Mouse (Mus musculus): ENCODE results near the gene Rab30. TPM values are rescaled to one million over a fixed set of nuclear protein-coding genes. Genes with fewer than 3 reads are reported as not detected.

The Rab30 gene
- total and polyA plus RNA-seq, 3 experiments, result 39.1 to 105 (median 66.2) TPM

DNA sequence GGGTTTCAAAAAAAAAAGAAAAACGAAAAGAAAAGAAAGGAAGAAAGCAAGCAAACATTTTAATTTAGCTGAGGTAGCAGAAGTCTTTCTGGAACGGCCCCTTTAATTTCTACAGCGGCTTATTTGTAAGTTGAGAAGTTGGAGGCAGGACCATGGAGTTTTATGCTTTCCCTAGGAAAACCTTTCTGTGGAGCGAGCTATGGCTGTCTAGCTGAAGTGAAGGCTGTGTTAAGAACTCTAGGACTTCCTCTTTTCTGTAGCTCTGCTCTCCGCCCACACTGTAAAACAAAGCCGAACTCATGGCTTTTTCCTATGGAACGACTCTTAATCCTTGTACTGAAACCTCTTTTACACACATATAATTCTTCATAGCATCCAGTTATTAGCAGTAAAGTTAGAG is 135.1 kb downstream of the Rab30 start:
- H3K4me2 ChIP-seq (ENCODE audit: insufficient read depth, low read depth, poor library complexity, severe bottlenecking), result peak overlapping the region; percentile 95
- peaks cover 19% of the 10 kb centered on the region for H3K79me2 ChIP-seq (replicated peaks; ENCODE audit: control insufficient read depth, extremely low read depth, insufficient read depth, poor library complexity, severe bottlenecking)
- dilution Hi-C loops (cut with MboI; ENCODE audit: extremely low pct_ligation_motif_present, extremely low pct_unique_long_range_greater_than_20kb, low sequenced_read_pairs), result no loop called here
- no peaks in the 10 kb centered on the region for H3K27me3 ChIP-seq (replicated peaks)
- TF ChIP-seq TBP (conservative IDR thresholded peaks at IDR 0.05; ENCODE audit: low read depth, low read length) (0 out of 2 replicates have a peak, but pooled peaks have one; percentile 15), ETS1 (conservative IDR thresholded peaks at IDR 0.05; ENCODE audit: low read depth, low read length) (0 out of 2 replicates have a peak, but pooled peaks have one; percentile 5), USF2 (conservative IDR thresholded peaks at IDR 0.05; ENCODE audit: low read depth, low read length) (no peak), UBTF (IDR thresholded peaks at IDR 0.05; ENCODE audit: low read depth, low read length) (0 out of 2 replicates have a peak, but pooled peaks have one; percentile 12), RAD21 (IDR thresholded peaks at IDR 0.05; ENCODE audit: low read depth, low read length) (no peak), EP300 (IDR thresholded peaks at IDR 0.05; ENCODE audit: low read length) (no peak), KAT2A (IDR thresholded peaks at IDR 0.05; ENCODE audit: insufficient replicate concordance, low read length) (no peak), USF1 (IDR thresholded peaks at IDR 0.05; ENCODE audit: low read depth, low read length) (no peak), POLR2A (IDR thresholded peaks at IDR 0.05; ENCODE audit: low read depth, low read length) (0 out of 2 replicates have a peak, but pooled peaks have one; percentile 37), NRF1 (IDR thresholded peaks at IDR 0.05; ENCODE audit: low read depth, low read length) (no peak), CHD1 (IDR thresholded peaks at IDR 0.05; ENCODE audit: low read depth, low read length) (no peak), MAX (IDR thresholded peaks at IDR 0.05; ENCODE audit: low read length) (no peak), SIN3A (IDR thresholded peaks at IDR 0.05; ENCODE audit: low read length) (0 out of 2 replicates have a peak, but pooled peaks have one; percentile 30)
- peak; percentile 51 for DNase-seq (ENCODE audit: extremely low read depth)
- peaks cover 6 to 52% of the 10 kb centered on the region in 2 experiments for H3K4me1 ChIP-seq (ENCODE audit: control insufficient read depth in 1 of 2, insufficient read depth in 2 of 2)
- in situ Hi-C loops (cut with MboI; ENCODE audit: low pct_ligation_motif_present, low pct_unique_long_range_greater_than_20kb, low sequenced_read_pairs), result loop anchor here (10.0 kb wide), 3 partner anchors 68 to 772 kb away; no protein-coding TSS in a partner anchor
- no peak overlapping the region for H3K27ac ChIP-seq (ENCODE audit: insufficient read depth, low read depth)
- peak overlapping the region; percentile 36 to 70 (median 48) for H3K4me3 ChIP-seq (replicated peaks in 1 of 3; ENCODE audit: low read depth in 2 of 3, low read length in 2 of 3, poor library complexity in 1 of 3)
- H3K36me3 ChIP-seq (replicated peaks in 1 of 2; ENCODE audit: control insufficient read depth in 1 of 2, insufficient read depth in 1 of 2, low read length in 1 of 2), result peaks cover 0 to 9% of the 10 kb centered on the region in 2 experiments
- peak overlapping the region; percentile 83 for H3K9ac ChIP-seq (ENCODE audit: insufficient read depth, low read depth)
- no peaks in the 10 kb centered on the region for H3K9me3 ChIP-seq (replicated peaks; ENCODE audit: low read length)

- Histone ChIP-seq H3K4me2 (ENCODE audit: insufficient read depth, low read depth, poor library complexity, severe bottlenecking) (peak overlapping the region; percentile 83), H3K27me3 (replicated peaks) (no peaks in the 10 kb centered on the region), H3K79me2 (replicated peaks; ENCODE audit: control insufficient read depth, extremely low read depth, insufficient read depth, poor library complexity, severe bottlenecking) (peaks cover 5% of the 10 kb centered on the region), H3K4me3 (replicated peaks in 1 of 3; ENCODE audit: low read depth in 2 of 3, low read length in 2 of 3, poor library complexity in 1 of 3) (peak overlapping the region; percentile 12 to 26 (median 23)), H3K36me3 (replicated peaks in 1 of 2; ENCODE audit: control insufficient read depth in 1 of 2, insufficient read depth in 1 of 2, low read length in 1 of 2) (peaks cover 0 to 19% of the 10 kb centered on the region in 2 experiments), H3K9ac (ENCODE audit: insufficient read depth, low read depth) (peak overlapping the region; percentile 32; the same call in 1 of the 2 replicates), H3K27ac (ENCODE audit: insufficient read depth, low read depth) (peak overlapping the region; percentile 62), H3K4me1 (ENCODE audit: control insufficient read depth in 1 of 2, insufficient read depth in 2 of 2) (peaks cover 6 to 42% of the 10 kb centered on the region in 2 experiments), H3K9me3 (replicated peaks; ENCODE audit: low read length) (no peaks in the 10 kb centered on the region)
- peak; percentile 83 for DNase-seq (ENCODE audit: extremely low read depth)
- dilution Hi-C loops (cut with MboI; ENCODE audit: extremely low pct_ligation_motif_present, extremely low pct_unique_long_range_greater_than_20kb, low sequenced_read_pairs) (no loop called here), in situ Hi-C loops (cut with MboI; ENCODE audit: low pct_ligation_motif_present, low pct_unique_long_range_greater_than_20kb, low sequenced_read_pairs) (loop anchor here (10.0 kb wide), 3 partner anchors 66 to 774 kb away; no protein-coding TSS in a partner anchor)
- TF ChIP-seq KAT2A (IDR thresholded peaks at IDR 0.05; ENCODE audit: insufficient replicate concordance, low read length) (no peak), USF1 (IDR thresholded peaks at IDR 0.05; ENCODE audit: low read depth, low read length) (no peak), USF2 (conservative IDR thresholded peaks at IDR 0.05; ENCODE audit: low read depth, low read length) (no peak), POLR2A (IDR thresholded peaks at IDR 0.05; ENCODE audit: low read depth, low read length) (no peak), MXI1 (IDR thresholded peaks at IDR 0.05; ENCODE audit: low read depth, low read length) (peak; percentile 84; the same call in 1 of the 2 replicates), ZMIZ1 (IDR thresholded peaks at IDR 0.05; ENCODE audit: low read depth, low read length) (no peak), MAZ (IDR thresholded peaks at IDR 0.05; ENCODE audit: low read depth, low read length) (no peak; the same call in 1 of the 2 replicates), SMC3 (IDR thresholded peaks at IDR 0.05; ENCODE audit: low read depth, low read length) (no peak), MAFK (IDR thresholded peaks at IDR 0.05; ENCODE audit: insufficient replicate concordance, low read length) (0 out of 2 replicates have a peak, but pooled peaks have one; percentile 10), RAD21 (IDR thresholded peaks at IDR 0.05; ENCODE audit: low read depth, low read length) (no peak), E2F4 (IDR thresholded peaks at IDR 0.05; ENCODE audit: insufficient replicate concordance, low read depth, low read length) (no peak), PAX5 (IDR thresholded peaks at IDR 0.05; ENCODE audit: low read length) (no peak), TCF12 (IDR thresholded peaks at IDR 0.05; ENCODE audit: low read depth, low read length) (peak; percentile 81), SIN3A (IDR thresholded peaks at IDR 0.05; ENCODE audit: low read length) (peak; percentile 70; the same call in 1 of the 2 replicates), MAX (IDR thresholded peaks at IDR 0.05; ENCODE audit: low read length) (peak; percentile 77), ELF1 (IDR thresholded peaks at IDR 0.05; ENCODE audit: low read depth, low read length) (0 out of 2 replicates have a peak, but pooled peaks have one; percentile 25), IRF4 (IDR thresholded peaks at IDR 0.05; ENCODE audit: low read depth, low read length) (peak; percentile 100), ZKSCAN1 (IDR thresholded peaks at IDR 0.05; ENCODE audit: borderline replicate concordance, low read depth, low read length) (no peak), TBP (conservative IDR thresholded peaks at IDR 0.05; ENCODE audit: low read depth, low read length) (peak; percentile 58; the same call in 1 of the 2 replicates), NELFE (IDR thresholded peaks at IDR 0.05; ENCODE audit: low read depth, low read length) (peak; percentile 50; the same call in 1 of the 2 replicates), MYC (IDR thresholded peaks at IDR 0.05; ENCODE audit: low read depth, low read length) (peak; percentile 84), MEF2A (IDR thresholded peaks at IDR 0.05; ENCODE audit: borderline replicate concordance, low read depth, low read length) (peak; percentile 82), CHD2 (IDR thresholded peaks at IDR 0.05; ENCODE audit: low read length) (peak; percentile 66), NRF1 (IDR thresholded peaks at IDR 0.05; ENCODE audit: low read depth, low read length) (no peak)
These were observed 137.3 kb downstream of the Rab30 start for GRCm38 (mm10) chr7:92878575-92879285.
